Mouse (Mus musculus) leukemia stem cell, adult 10-12 weeks (primary cell): ENCODE measurements around the gene Gdpd4. TPM values are rescaled to one million over a fixed set of nuclear protein-coding genes. Genes with fewer than 3 reads are reported as not detected.

Experiments used
- polyA plus RNA-seq: library from polyadenylated mRNA; stranded (reverse); fragments of >175 nt; gene quantifications from 2 replicates; pipeline ENCODE4 v1.2.3, GENCODE M21; 2012; ENCODE audit warnings: low replicate concordance

Gdpd4 gene
- not detected in 2 replicates for polyA plus RNA-seq

DNA sequence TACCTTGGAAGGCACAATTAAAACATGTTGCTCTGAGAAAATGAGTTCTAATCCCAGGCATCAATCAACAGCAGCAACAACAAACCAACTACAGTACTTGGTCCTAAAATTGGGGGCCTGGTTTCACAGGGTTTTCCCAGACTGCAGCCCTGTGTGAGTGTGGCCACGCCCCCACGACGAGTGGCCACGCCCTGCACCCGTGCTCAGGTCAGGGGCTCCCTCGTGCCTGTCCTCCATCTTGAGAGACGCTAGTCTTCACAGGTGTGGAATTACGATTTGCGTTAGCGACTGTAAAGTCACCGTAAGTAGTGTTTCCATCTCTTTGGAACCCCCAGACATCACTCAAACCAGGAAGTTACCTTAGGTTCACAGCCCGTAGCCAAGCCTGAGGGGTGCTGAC, at the start of gene Gdpd4:
Gdpd4 (plus strand) TSS at position 214 of the 400 bp plus-strand sequence.

Other genes with a start within 250 kb of the Gdpd4 start
- gene Clns1a, start 223.3 kb upstream of the Gdpd4 start, polyA plus RNA-seq, result 20.4 and 34.6 TPM in 2 replicates
- gene Aqp11, start 181.7 kb upstream of the Gdpd4 start, polyA plus RNA-seq, result 0.92 and 3.6 TPM in 2 replicates
- gene Pak1, start 131.4 kb upstream of the Gdpd4 start, polyA plus RNA-seq, result 3.2 and 8.1 TPM in 2 replicates
- 0.78 and 2.2 TPM in 2 replicates for gene Myo7a, start 199.6 kb downstream of the Gdpd4 start, polyA plus RNA-seq
- gene Omp, start 225.5 kb downstream of the Gdpd4 start, polyA plus RNA-seq, result 0.18 and 0.36 TPM in 2 replicates